Mouse (Mus musculus) kidney, embryonic 14.5 days (tissue): ENCODE results near the gene Itpr3. TPM values are rescaled to one million over a fixed set of nuclear protein-coding genes. Genes with fewer than 3 reads are reported as not detected.

ENCODE experiments used
- ATAC-seq: fragments of 200-750 bp; cut with Nextera tagmentation; 2 replicates; pipeline ENCODE4 v1.8.0; 2017; ENCODE audit warnings: moderate number of reproducible peaks, mild to moderate bottlenecking, moderate TSS enrichment, moderate library complexity; ENCODE audit not compliant: low FRiP score, low TSS enrichment
- H3K27ac ChIP-seq: fragments of 300-500 bp; sonication (generic); 2 replicates; pipeline ENCODE4 v1.5.1; 2014; ENCODE audit warnings: low read depth, mild to moderate bottlenecking, low read length, moderate library complexity, mixed read lengths
- H3K27me3 ChIP-seq: fragments of 300-500 bp; sonication (generic); 2 replicates; pipeline ENCODE4 v1.6.1; 2014; ENCODE audit warnings: mild to moderate bottlenecking, low read length; ENCODE audit not compliant: control insufficient read depth, insufficient read depth
- H3K36me3 ChIP-seq: fragments of 300-500 bp; sonication (generic); 2 replicates; pipeline ENCODE4 v1.6.1; 2014; ENCODE audit warnings: low read length, mixed read lengths; ENCODE audit not compliant: control insufficient read depth, insufficient read depth
- H3K4me1 ChIP-seq: fragments of 300-500 bp; sonication (generic); 2 replicates; pipeline ENCODE4 v1.6.1; 2014; ENCODE audit warnings: low read length, mixed read lengths; ENCODE audit not compliant: control insufficient read depth, insufficient read depth
- H3K4me2 ChIP-seq: fragments of 300-500 bp; sonication (generic); replicated peaks from 2 replicates; pipeline ENCODE4 v1.6.1; 2014; ENCODE audit warnings: low read depth, mild to moderate bottlenecking, low read length
- H3K4me3 ChIP-seq: fragments of 300-500 bp; sonication (generic); 2 replicates; pipeline ENCODE4 v1.5.1; 2014; ENCODE audit warnings: mild to moderate bottlenecking, low read length
- H3K9ac ChIP-seq: fragments of 300-500 bp; sonication (generic); 2 replicates; pipeline ENCODE4 v1.6.1; 2014; ENCODE audit warnings: low read depth, mild to moderate bottlenecking, low read length, moderate library complexity
- H3K9me3 ChIP-seq: fragments of 300-500 bp; sonication (generic); 2 replicates; pipeline ENCODE4 v1.6.1; 2016; ENCODE audit warnings: low read length; ENCODE audit not compliant: control insufficient read depth
- WGBS: fragments of 180-500 bp; shearing (Covaris S2); extraction: QIAGEN DNeasy Blood & Tissue Kit; methylation state at CpG from one replicate; pipeline ENCODE4 v1.1.7; 2014; 5-methylcytosine and 5-hydroxymethylcytosine counted together
- polyA plus RNA-seq: library from polyadenylated mRNA; unstranded; fragments of >200 nt; fragmentation: Nextera tagmentation; extraction: Ambion mirVana; gene quantifications from 2 replicates; pipeline ENCODE4 v1.2.1, GENCODE M21; 2014

Gene Itpr3
- polyA plus RNA-seq, 1 experiment from 2014 or later = 9.9 TPM

DNA sequence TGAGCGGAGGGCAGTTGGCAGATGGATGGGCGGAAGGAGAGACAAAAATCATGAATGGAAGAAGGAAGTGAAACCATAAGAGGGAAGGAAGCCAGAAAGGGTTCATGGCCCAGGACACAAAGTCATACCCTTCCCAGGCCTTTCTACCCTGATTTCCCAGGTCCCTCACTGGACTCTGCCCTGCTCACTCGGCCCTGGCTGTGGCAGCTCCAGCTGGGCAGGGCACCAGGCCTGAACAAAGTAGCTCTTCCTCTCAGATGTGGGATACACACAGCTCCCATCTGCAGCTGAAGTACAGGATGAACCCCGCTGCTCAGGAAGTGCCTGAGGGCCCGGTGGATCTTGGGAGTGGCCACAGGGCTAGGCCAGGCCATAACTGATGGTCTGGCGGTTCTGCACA, 14.3 kb upstream of the Itpr3 start:
- peak overlapping the region; percentile 42; the same call in 1 of the 2 replicates for H3K27ac ChIP-seq
- no peak overlapping the region for H3K4me2 ChIP-seq
- H3K4me3 ChIP-seq = no peak overlapping the region
- H3K9me3 ChIP-seq = no peaks in the 10 kb centered on the region
- no peaks in the 10 kb centered on the region for H3K27me3 ChIP-seq
- H3K36me3 ChIP-seq = no peaks in the 10 kb centered on the region
- 63% methylated on average over 6 of the region's 6 CpGs for WGBS
- no peak overlapping the region for H3K9ac ChIP-seq
- peaks cover 35% of the 10 kb centered on the region for H3K4me1 ChIP-seq
- no peak for ATAC-seq

DNA sequence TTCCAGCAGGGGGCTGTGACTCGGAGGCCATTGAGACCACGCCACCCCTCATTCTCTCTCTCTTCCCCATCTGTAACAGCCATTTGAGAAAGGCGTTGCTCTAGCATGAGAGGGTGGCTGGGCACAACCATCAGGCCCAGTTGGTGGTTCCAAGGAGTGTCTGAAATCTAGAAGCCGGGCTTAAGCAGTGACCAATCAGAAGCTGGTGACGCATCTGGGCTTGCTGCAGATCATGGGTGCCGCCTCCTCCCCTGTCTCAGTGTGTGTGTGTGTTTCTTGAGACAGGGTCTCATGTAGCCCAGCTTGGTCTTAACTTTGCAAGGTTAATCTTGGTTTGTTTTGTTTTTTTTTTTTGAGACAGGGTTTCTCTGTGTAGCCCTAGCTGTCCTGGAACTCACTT, 11.9 kb upstream of the Itpr3 start:
- H3K9ac ChIP-seq = no peak overlapping the region
- no peak for ATAC-seq
- no peak overlapping the region for H3K27ac ChIP-seq
- no peak overlapping the region for H3K4me3 ChIP-seq
- WGBS = 91% methylated on average over 6 of the region's 6 CpGs
- no peaks in the 10 kb centered on the region for H3K27me3 ChIP-seq
- H3K4me1 ChIP-seq = peaks cover 24% of the 10 kb centered on the region
- H3K36me3 ChIP-seq = no peaks in the 10 kb centered on the region
- H3K9me3 ChIP-seq = no peaks in the 10 kb centered on the region
- H3K4me2 ChIP-seq = no peak overlapping the region

DNA sequence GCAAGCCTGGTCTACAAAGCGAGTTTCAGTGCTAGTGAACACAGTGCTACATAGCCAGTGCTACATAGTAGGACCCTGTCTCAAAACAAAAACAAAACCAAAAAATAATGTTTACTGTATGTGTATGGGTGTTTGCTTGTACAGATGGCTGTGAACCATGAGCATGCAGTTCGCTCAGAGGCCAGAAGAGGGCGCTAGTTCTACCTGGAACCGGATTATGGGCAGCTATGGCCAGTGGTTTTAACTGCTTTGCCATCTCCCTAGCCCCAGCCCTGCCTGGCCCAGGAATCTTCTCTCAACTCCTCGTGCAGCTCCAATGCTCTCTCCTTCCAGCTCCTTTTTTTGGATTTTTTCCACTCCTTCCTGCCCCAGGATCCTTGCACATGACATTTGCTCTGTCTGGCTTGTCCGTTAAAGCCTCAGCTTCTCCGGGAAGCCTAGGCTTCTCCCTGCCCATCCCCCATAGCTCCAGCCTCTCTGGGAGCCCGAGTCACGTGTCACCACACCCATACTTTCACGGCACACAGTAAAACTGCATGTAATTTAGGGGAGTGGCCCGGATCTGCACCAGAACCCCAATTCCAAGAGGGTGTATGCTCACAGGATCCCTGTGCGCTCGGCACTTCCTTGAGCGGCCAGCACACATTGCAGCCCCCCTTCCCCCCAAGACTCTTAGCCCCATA, 9.2 kb upstream of the Itpr3 start:
- peak overlapping the region; percentile 84 for H3K27ac ChIP-seq
- ATAC-seq = no peak
- no peaks in the 10 kb centered on the region for H3K36me3 ChIP-seq
- no peak overlapping the region for H3K4me3 ChIP-seq
- no peak overlapping the region for H3K4me2 ChIP-seq
- WGBS = 76% methylated on average over 14 of the region's 14 CpGs
- H3K4me1 ChIP-seq = peaks cover 15% of the 10 kb centered on the region
- no peak overlapping the region for H3K9ac ChIP-seq
- no peaks in the 10 kb centered on the region for H3K27me3 ChIP-seq
- H3K9me3 ChIP-seq = no peaks in the 10 kb centered on the region

DNA sequence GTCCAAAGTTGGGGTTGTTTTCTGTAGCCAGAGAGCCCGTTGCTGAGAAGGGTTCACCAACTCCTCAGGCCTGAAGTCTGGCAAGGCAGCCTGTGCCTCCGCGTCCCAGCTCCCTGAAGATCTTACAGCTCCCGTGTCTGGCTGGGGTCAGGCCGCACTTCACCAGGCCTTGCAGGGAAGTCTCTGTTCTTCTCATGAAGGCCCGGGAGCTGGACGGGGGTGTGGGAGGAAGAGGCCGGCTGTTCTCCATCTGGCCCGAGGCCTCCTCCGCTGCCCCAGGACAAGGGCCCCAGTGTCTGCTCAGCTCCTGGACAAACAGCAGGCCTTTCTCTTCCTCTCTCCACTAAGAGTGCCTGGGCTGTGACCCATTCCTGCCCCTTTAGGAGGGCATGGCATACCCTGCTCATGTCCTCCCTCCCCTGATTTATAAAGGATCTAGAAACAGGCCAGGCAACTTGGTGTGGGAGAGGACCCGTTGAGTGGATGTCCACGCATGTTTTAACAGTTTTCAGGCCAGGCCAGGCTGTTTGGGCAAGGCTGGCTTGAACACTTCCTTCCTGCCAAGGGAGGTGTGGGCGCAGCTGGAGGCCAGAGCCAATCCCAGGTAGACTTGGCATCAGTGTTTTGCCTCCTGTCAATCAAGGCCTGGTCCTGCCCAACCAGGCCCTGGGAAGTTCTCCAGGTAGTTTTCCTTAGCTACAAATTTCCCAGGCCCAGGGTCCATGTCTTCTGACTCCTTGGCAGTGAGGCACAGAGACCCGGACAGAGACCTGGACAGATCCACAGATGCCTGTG, 8.5 kb upstream of the Itpr3 start:
- Histone ChIP-seq H3K4me3 (no peak overlapping the region), H3K36me3 (no peaks in the 10 kb centered on the region), H3K4me1 (peaks cover 15% of the 10 kb centered on the region), H3K4me2 (no peak overlapping the region), H3K27ac (peak overlapping the region; percentile 84), H3K9me3 (no peaks in the 10 kb centered on the region), H3K9ac (no peak overlapping the region), H3K27me3 (no peaks in the 10 kb centered on the region)
- ATAC-seq = no peak
- 26% methylated on average over 14 of the region's 14 CpGs for WGBS

DNA sequence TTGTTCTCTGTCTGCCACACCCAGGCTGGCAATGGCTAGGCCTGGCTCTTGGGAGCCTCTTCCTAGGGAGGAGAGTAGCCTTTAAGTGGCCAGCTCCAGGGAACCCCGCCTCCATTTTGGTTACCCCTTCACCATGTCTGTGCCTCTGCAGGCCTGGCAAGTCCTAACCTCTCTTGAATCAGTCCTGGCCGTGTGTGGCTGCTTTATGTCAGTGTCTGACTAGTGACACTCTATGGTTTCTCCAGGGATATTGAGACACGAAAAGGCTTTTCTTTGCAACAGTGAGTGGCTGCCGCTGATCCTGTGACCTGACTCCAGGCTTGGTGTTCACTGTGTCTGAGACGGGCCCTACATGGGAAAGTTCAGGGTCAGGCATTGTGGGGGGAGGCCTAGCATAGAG, 6.3 kb upstream of the Itpr3 start:
- Histone ChIP-seq H3K4me2 (no peak overlapping the region), H3K36me3 (no peaks in the 10 kb centered on the region), H3K9me3 (no peaks in the 10 kb centered on the region), H3K27ac (no peak overlapping the region), H3K4me3 (no peak overlapping the region), H3K27me3 (no peaks in the 10 kb centered on the region), H3K9ac (0 out of 2 replicates have a peak overlapping the region, but pooled peaks have one; percentile 28), H3K4me1 (peaks cover 15% of the 10 kb centered on the region)
- ATAC-seq = no peak
- 68% methylated on average over 5 of the region's 5 CpGs for WGBS

DNA sequence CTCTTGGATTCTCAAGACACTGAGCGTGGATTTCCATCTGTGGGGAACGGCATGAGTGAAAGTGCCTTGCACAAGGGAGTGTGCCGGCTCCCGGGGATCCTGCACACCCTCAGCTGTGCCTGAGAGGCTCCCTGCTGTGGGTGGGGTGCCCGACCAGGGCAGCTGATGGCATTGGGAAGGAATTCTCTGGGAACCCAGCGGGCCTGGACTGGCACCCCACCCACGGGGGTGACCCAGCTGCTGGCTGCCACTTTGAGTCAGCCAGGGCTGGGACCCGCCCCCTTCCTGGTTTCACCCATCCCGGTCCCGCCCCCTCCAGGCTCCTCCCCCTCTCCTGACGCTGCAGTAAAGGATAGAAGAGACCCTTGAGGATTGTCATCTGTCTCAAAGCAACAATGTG, 5.6 kb upstream of the Itpr3 start:
- H3K9me3 ChIP-seq = no peaks in the 10 kb centered on the region
- WGBS = 33% methylated on average over 11 of the region's 11 CpGs
- peak overlapping the region; percentile 19; the same call in 1 of the 2 replicates for H3K4me2 ChIP-seq
- peak overlapping the region; percentile 4; the same call in 1 of the 2 replicates for H3K9ac ChIP-seq
- H3K27me3 ChIP-seq = no peaks in the 10 kb centered on the region
- peak; percentile 22; the same call in 1 of the 2 replicates for ATAC-seq
- no peaks in the 10 kb centered on the region for H3K36me3 ChIP-seq
- H3K4me3 ChIP-seq = no peak overlapping the region
- peaks cover 15% of the 10 kb centered on the region for H3K4me1 ChIP-seq
- H3K27ac ChIP-seq = no peak overlapping the region

DNA sequence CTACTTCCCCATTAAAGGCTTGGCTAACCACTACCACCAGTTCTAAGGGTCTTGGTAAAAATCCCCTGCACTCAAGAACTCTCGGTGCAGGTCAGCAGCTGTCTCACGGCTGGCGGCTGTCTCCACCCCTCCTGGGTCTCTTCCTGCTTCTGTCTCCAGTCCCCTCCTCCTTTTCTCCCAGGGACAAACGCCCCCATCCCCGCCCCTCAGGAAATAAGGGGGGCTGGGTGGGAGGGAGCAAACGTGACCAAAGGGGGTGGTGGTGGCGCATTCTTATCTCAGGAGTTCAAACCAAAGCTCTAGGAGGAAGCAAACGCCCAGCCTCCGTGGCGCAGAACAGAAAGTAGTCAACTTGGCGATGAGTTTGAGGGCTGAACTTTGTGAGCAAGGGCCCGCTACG, 934 bp upstream of the Itpr3 start:
- Histone ChIP-seq H3K4me1 (peaks cover 36% of the 10 kb centered on the region; the same call in 1 of the 2 replicates), H3K27me3 (no peaks in the 10 kb centered on the region; the same call in 1 of the 2 replicates), H3K36me3 (no peaks in the 10 kb centered on the region), H3K4me2 (peak overlapping the region; percentile 88), H3K9ac (peak overlapping the region; percentile 76; the same call in 1 of the 2 replicates), H3K27ac (peak overlapping the region; percentile 94), H3K9me3 (no peaks in the 10 kb centered on the region), H3K4me3 (peak overlapping the region; percentile 55)
- under 1% methylated on average over 13 of the region's 13 CpGs for WGBS
- ATAC-seq = peak; percentile 62

DNA sequence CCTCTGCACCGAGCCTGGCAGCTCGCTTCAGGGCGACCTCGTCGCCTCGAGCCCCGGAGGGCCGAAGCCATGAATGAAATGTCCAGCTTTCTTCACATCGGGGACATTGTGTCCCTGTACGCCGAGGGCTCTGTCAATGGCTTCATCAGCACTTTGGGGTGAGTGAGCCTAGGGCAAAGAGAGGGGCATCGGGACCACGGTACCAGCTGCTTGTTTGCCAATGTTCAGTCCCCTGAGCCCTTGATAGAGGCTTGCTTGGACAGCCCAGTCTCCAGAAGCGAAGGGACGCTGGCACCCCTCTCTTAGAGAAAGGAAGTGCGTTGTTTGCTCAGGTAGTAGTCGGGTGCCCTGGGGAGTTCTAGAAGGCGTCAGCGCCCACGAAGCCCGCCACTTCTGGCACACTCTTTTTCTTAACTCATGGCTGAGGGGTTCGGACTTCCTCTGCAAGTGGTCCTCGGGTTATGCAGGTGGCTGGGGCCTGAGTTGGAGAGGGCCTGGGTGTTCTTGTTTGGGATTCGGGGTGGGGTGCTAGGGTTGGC, 482 bp downstream of the Itpr3 start:
- no peak for ATAC-seq

More for the DNA sequence above, 482 bp downstream of the Itpr3 start:
- H3K9me3 ChIP-seq = no peaks in the 10 kb centered on the region
- peak overlapping the region; percentile 88 for H3K4me2 ChIP-seq
- peak overlapping the region; percentile 55 for H3K4me3 ChIP-seq
- H3K27ac ChIP-seq = peak overlapping the region; percentile 94
- H3K27me3 ChIP-seq = no peaks in the 10 kb centered on the region; the same call in 1 of the 2 replicates
- no peaks in the 10 kb centered on the region for H3K36me3 ChIP-seq
- 1% methylated on average over 24 of the region's 24 CpGs for WGBS
- H3K4me1 ChIP-seq = peaks cover 32% of the 10 kb centered on the region; the same call in 1 of the 2 replicates
- H3K9ac ChIP-seq = peak overlapping the region; percentile 76
